Mouse (Mus musculus) limb, embryonic 14.5 days (tissue): ENCODE data around the gene Susd4. TPM values are rescaled to one million over a fixed set of nuclear protein-coding genes. Genes with fewer than 3 reads are reported as not detected.

Source experiments
- ATAC-seq: fragments of 200-750 bp; cut with Nextera tagmentation; 2 replicates; pipeline ENCODE4 v1.8.0; 2017; ENCODE audit warnings: low read depth, moderate number of reproducible peaks, moderate TSS enrichment; ENCODE audit not compliant: low FRiP score
- DNase-seq: peaks from one replicate; pipeline ENCODE4 v3.0.0-alpha.2; 2015; ENCODE audit warnings: low spot score
- H3K27ac ChIP-seq: fragments of 300-500 bp; sonication (generic); replicated peaks from 2 replicates; pipeline ENCODE4 v1.5.1; 2014; ENCODE audit warnings: low read depth, mild to moderate bottlenecking, low read length, moderate library complexity, mixed read lengths
- H3K27me3 ChIP-seq: fragments of 300-500 bp; sonication (generic); 2 replicates; pipeline ENCODE4 v1.6.1; 2014; ENCODE audit warnings: low read length, mixed read lengths; ENCODE audit not compliant: control insufficient read depth, insufficient read depth
- H3K36me3 ChIP-seq: fragments of 300-500 bp; sonication (generic); 2 replicates; pipeline ENCODE4 v1.6.1; 2014; ENCODE audit warnings: mild to moderate bottlenecking, low read length, moderate library complexity, mixed read lengths; ENCODE audit not compliant: control insufficient read depth, insufficient read depth
- H3K4me1 ChIP-seq: fragments of 300-500 bp; sonication (generic); 2 replicates; pipeline ENCODE4 v1.6.1; 2014; ENCODE audit warnings: antibody characterized with exemption, low read length, mixed read lengths; ENCODE audit not compliant: control insufficient read depth, insufficient read depth
- H3K4me2 ChIP-seq: fragments of 300-500 bp; sonication (generic); replicated peaks from 2 replicates; pipeline ENCODE4 v1.6.1; 2014; ENCODE audit warnings: low read depth, mild to moderate bottlenecking, low read length, moderate library complexity; ENCODE audit not compliant: severe bottlenecking
- H3K4me3 ChIP-seq: fragments of 300-500 bp; sonication (generic); replicated peaks from 2 replicates; pipeline ENCODE4 v1.5.1; 2014; ENCODE audit warnings: low read length
- H3K9ac ChIP-seq: fragments of 300-500 bp; sonication (generic); 2 replicates; pipeline ENCODE4 v1.6.1; 2014; ENCODE audit warnings: mild to moderate bottlenecking, low read depth, low read length, moderate library complexity; ENCODE audit not compliant: severe bottlenecking
- H3K9me3 ChIP-seq: fragments of 300-500 bp; sonication (generic); 2 replicates; pipeline ENCODE4 v1.6.1; 2016; ENCODE audit warnings: low read length; ENCODE audit not compliant: control insufficient read depth
- POLR2A ChIP-seq: fragments of 200-500 bp; IDR thresholded peaks from 2 replicates; pipeline ENCODE4 v1.8.0; 2012; ENCODE audit warnings: inconsistent platforms, mild to moderate bottlenecking, moderate library complexity, borderline replicate concordance; ENCODE audit not compliant: insufficient read depth, insufficient read length; ENCODE audit errors: extremely low read depth
- WGBS: fragments of 180-500 bp; shearing (Covaris S2); extraction: QIAGEN DNeasy Blood & Tissue Kit; methylation state at CpG from one replicate; pipeline ENCODE4 v1.1.7; 2014; 5-methylcytosine and 5-hydroxymethylcytosine counted together
- polyA plus RNA-seq, 2 experiments: library from polyadenylated mRNA; depleted of rRNA in 1 of 2; stranded (reverse) in 1 of 2; unstranded in 1 of 2; fragments of >200 nt; fragmentation: Nextera tagmentation in 1 of 2; extraction: Ambion mirVana in 1 of 2; gene quantifications; 2 replicates each; pipeline versions ENCODE4 v1.2.1 to v1.2.3; 2012 to 2014

Susd4 gene
- polyA plus RNA-seq, 2 experiments, result 14.0 to 17.7 TPM

DNA sequence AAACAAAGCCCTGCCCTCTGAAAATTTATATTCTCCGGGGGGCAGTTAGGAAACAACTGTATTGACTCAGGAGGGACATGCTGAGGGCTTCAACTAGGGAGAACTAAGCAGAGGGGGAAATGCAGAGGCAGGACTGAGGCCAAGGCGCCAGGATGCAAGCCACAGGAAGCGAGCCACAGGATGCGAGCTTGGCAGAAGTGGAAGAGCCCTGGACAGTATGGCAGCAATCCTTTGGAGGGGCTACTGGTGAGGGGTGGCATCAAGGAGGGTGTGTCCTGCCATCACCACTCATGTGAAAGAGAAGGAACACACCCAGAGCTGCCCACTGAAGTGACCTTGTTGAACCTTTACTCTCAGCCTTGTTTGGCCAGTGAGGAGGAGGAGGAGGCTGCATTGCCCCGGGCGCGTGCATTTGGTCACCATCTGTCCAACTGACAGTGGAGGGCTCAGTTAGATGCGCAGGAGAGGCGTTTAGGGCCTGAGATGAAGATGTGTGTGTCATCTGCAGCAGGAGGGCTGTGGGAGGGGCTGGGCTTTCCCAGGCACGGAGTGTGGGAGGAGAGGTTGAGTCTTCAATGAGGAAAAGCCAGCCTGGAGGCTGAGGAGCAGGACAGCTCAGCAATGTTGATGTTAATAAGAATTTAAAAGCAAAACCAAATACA lies 13.2 kb downstream of the Susd4 start:
- no peak for ATAC-seq
- no peaks in the 10 kb centered on the region for H3K36me3 ChIP-seq
- DNase-seq, result no peak
- H3K27ac ChIP-seq, result no peak overlapping the region
- H3K9ac ChIP-seq, result 0 out of 2 replicates have a peak overlapping the region, but pooled peaks have one; percentile 31
- 63% methylated on average over 10 of the region's 10 CpGs for WGBS
- TF ChIP-seq POLR2A, result no peak
- H3K4me1 ChIP-seq, result no peaks in the 10 kb centered on the region
- no peak overlapping the region for H3K4me3 ChIP-seq
- H3K4me2 ChIP-seq, result no peak overlapping the region
- H3K9me3 ChIP-seq, result no peaks in the 10 kb centered on the region
- no peaks in the 10 kb centered on the region for H3K27me3 ChIP-seq

DNA sequence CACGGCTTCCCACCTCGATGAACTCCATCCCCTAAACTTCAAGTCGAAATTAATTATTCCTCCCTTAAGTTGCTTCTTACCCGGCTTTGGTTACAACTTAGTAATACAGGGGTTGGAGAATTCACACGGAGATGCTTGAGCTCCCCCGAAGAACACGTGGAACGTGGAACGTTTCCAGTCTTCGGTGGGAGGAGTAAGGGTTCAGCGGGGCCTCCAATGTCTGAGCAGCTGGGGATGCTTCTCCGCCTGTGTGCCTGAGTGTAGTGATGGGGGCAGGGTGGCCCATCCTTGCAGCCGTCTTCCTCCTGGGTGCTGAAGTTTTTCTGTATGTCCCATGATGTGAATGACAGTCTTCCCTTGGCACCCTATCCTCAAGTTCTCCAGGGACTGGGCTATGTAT lies 14.6 kb downstream of the Susd4 start:
- H3K4me2 ChIP-seq, result no peak overlapping the region
- H3K27me3 ChIP-seq, result no peaks in the 10 kb centered on the region
- no peaks in the 10 kb centered on the region for H3K9me3 ChIP-seq
- H3K9ac ChIP-seq, result no peak overlapping the region
- 78% methylated on average over 13 of the region's 13 CpGs for WGBS
- H3K4me1 ChIP-seq, result no peaks in the 10 kb centered on the region
- H3K36me3 ChIP-seq, result no peaks in the 10 kb centered on the region
- H3K4me3 ChIP-seq, result no peak overlapping the region
- no peak for TF ChIP-seq POLR2A
- H3K27ac ChIP-seq, result no peak overlapping the region
- no peak for DNase-seq
- ATAC-seq, result no peak

DNA sequence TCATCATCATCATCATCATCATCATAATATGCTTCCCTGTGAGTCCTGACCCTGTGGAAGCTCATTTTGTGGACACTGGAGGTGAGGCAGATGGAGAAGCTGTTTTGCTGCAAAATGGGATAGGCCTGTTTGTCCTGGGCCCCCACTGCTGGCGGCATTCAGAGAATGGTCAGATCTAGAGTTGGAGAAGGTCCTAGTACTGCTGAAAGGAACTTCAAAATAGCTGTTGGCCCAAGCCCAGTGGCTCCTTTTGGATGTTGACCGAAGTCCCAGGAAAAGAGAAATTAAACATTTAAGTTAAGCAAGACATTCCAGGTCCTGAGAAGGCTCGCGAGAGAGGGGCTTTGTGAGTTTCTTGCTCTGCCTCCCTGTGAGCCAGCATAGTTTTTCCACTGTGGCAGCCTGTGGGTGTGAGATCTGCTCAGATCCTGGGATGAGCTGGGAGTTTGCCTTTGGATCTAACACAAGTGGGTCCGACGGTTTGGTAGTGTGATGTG lies 15.4 kb downstream of the Susd4 start:
- WGBS, result 92% methylated on average over 6 of the region's 6 CpGs
- Histone ChIP-seq H3K27me3 (no peaks in the 10 kb centered on the region), H3K4me3 (no peak overlapping the region), H3K9ac (no peak overlapping the region), H3K36me3 (no peaks in the 10 kb centered on the region), H3K4me1 (no peaks in the 10 kb centered on the region), H3K9me3 (no peaks in the 10 kb centered on the region), H3K4me2 (no peak overlapping the region), H3K27ac (no peak overlapping the region)
- no peak for DNase-seq
- ATAC-seq, result no peak
- TF ChIP-seq POLR2A, result no peak

DNA sequence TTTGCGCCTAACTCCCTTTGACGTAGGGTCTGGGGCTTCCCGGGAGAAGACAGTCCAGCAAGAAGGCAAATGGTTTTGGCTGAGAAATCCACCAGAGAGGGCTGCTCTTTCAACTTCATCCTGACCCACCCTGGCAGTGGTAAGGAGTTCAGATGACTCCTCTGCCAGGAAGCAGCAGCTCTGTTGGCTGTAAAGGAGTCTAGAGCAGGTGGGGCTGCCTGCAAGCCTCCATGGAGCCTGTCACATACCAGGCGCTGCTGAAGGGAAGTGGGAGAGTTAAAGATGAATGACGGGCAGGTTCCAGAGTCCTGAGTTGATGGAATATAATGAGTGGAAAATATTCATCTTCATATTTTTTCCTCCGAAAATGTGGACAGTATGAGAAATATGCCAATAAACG lies 20.1 kb downstream of the Susd4 start:
- no peak overlapping the region for H3K4me3 ChIP-seq
- WGBS, result 86% methylated on average over 7 of the region's 7 CpGs
- no peaks in the 10 kb centered on the region for H3K36me3 ChIP-seq
- H3K27me3 ChIP-seq, result no peaks in the 10 kb centered on the region
- H3K4me1 ChIP-seq, result no peaks in the 10 kb centered on the region; the same call in 1 of the 2 replicates
- no peak overlapping the region for H3K4me2 ChIP-seq
- ATAC-seq (no peak), DNase-seq (no peak)
- H3K27ac ChIP-seq, result no peak overlapping the region
- TF ChIP-seq POLR2A, result no peak
- H3K9me3 ChIP-seq, result no peaks in the 10 kb centered on the region
- no peak overlapping the region for H3K9ac ChIP-seq

DNA sequence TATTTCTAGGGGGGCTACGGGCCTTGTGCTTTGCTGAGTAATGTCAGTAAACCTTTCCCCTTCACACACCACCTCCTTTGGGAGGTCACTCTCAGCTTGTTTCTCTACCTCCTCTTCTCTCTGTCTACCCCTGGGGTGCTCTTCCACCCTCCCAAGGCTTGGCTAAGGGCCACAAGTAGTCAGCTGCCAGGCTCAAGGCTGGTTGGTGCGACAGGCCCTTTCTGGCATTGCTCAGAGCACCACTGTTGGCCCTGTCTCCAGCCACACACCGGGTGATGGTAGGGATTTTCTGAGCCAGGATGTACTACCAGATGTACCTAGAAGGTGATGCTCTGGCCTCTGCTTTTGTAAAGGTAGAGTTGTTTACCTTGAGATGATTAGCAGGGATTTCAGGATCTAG lies 21.1 kb downstream of the Susd4 start:
- no peak overlapping the region for H3K4me3 ChIP-seq
- no peak for TF ChIP-seq POLR2A
- no peaks in the 10 kb centered on the region for H3K27me3 ChIP-seq
- no peak overlapping the region for H3K27ac ChIP-seq
- H3K9ac ChIP-seq, result no peak overlapping the region
- ATAC-seq (no peak), DNase-seq (no peak)
- H3K36me3 ChIP-seq, result no peaks in the 10 kb centered on the region
- H3K4me2 ChIP-seq, result no peak overlapping the region
- 72% methylated on average over 3 of the region's 3 CpGs for WGBS
- no peaks in the 10 kb centered on the region for H3K9me3 ChIP-seq
- H3K4me1 ChIP-seq, result peaks cover 4% of the 10 kb centered on the region; the same call in 1 of the 2 replicates
